Mouse (Mus musculus) naive thymus-derived CD4-positive, alpha-beta T cell, adult 2 months (primary cell): ENCODE results near the gene Wwc1.

Source experiments
- DNase-seq: peaks from one replicate; pipeline ENCODE4 v3.0.0-alpha.2; 2011; ENCODE audit warnings: low read depth

The Wwc1 gene

GRCm38 (mm10) chr11:35972270-35972931 is 7.9 kb downstream of the Wwc1 start:
- DNase-seq, result no peak

- no peak for DNase-seq
Measured at GRCm38 (mm10) chr11:35970806-35971705, 9.3 kb downstream of the Wwc1 start.

GRCm38 (mm10) chr11:35968291-35968690 is 12.0 kb downstream of the Wwc1 start:
- no peak for DNase-seq

- no peak for DNase-seq
Measured at GRCm38 (mm10) chr11:35963981-35964549, 16.3 kb downstream of the Wwc1 start.

- no peak for DNase-seq
Measured at GRCm38 (mm10) chr11:35963554-35963953, 16.8 kb downstream of the Wwc1 start.

- DNase-seq, result no peak
Measured at GRCm38 (mm10) chr11:35962431-35962830, 17.9 kb downstream of the Wwc1 start.

- no peak for DNase-seq
Measured at GRCm38 (mm10) chr11:35959270-35959669, 21.1 kb downstream of the Wwc1 start.

GRCm38 (mm10) chr11:35955572-35955971 is 24.8 kb downstream of the Wwc1 start:
- DNase-seq, result no peak

GRCm38 (mm10) chr11:35953179-35953578 is 27.1 kb downstream of the Wwc1 start:
- no peak for DNase-seq

- no peak for DNase-seq
Measured at GRCm38 (mm10) chr11:35951727-35952065, 28.6 kb downstream of the Wwc1 start.

GRCm38 (mm10) chr11:35951058-35951726 is 29.1 kb downstream of the Wwc1 start:
- no peak for DNase-seq

- no peak for DNase-seq
Measured at GRCm38 (mm10) chr11:35950466-35950865, 29.9 kb downstream of the Wwc1 start.

GRCm38 (mm10) chr11:35950011-35950410 is 30.3 kb downstream of the Wwc1 start:
- no peak for DNase-seq

- DNase-seq, result no peak
Measured at GRCm38 (mm10) chr11:35948457-35948881, 31.9 kb downstream of the Wwc1 start.

GRCm38 (mm10) chr11:35947944-35948343 is 32.4 kb downstream of the Wwc1 start:
- DNase-seq, result no peak

GRCm38 (mm10) chr11:35945187-35945586 is 35.1 kb downstream of the Wwc1 start:
- no peak for DNase-seq

GRCm38 (mm10) chr11:35941641-35942040 is 38.7 kb downstream of the Wwc1 start:
- DNase-seq, result no peak

GRCm38 (mm10) chr11:35941064-35941463 is 39.3 kb downstream of the Wwc1 start:
- DNase-seq, result no peak

GRCm38 (mm10) chr11:35938790-35939385 is 41.4 kb downstream of the Wwc1 start:
- no peak for DNase-seq

- no peak for DNase-seq
Measured at GRCm38 (mm10) chr11:35935645-35936044, 44.7 kb downstream of the Wwc1 start.

GRCm38 (mm10) chr11:35935133-35935532 is 45.2 kb downstream of the Wwc1 start:
- DNase-seq, result no peak
